Mouse (Mus musculus) limb, embryonic 15.5 days (tissue): Measurements from ENCODE around the gene Dnajc2. TPM values are rescaled to one million over a fixed set of nuclear protein-coding genes. Genes with fewer than 3 reads are reported as not detected.

Source experiments
- ATAC-seq: fragments of 200-750 bp; cut with Nextera tagmentation; 2 replicates; pipeline ENCODE4 v1.8.0; 2017; ENCODE audit warnings: low read depth, moderate TSS enrichment; ENCODE audit not compliant: insufficient number of reproducible peaks, low FRiP score, low TSS enrichment
- H3K27ac ChIP-seq: fragments of 300-500 bp; sonication (generic); 2 replicates; pipeline ENCODE4 v1.5.1; 2015; ENCODE audit warnings: moderate library complexity, mild to moderate bottlenecking, inconsistent platforms
- H3K27me3 ChIP-seq: fragments of 300-500 bp; sonication (generic); 2 replicates; pipeline ENCODE4 v1.6.1; 2015; ENCODE audit warnings: inconsistent platforms
- H3K36me3 ChIP-seq: fragments of 300-500 bp; sonication (generic); 2 replicates; pipeline ENCODE4 v1.6.1; 2015; ENCODE audit warnings: inconsistent platforms
- H3K4me1 ChIP-seq: fragments of 300-500 bp; sonication (generic); 2 replicates; pipeline ENCODE4 v1.6.1; 2015; ENCODE audit warnings: inconsistent platforms
- H3K4me2 ChIP-seq: fragments of 300-500 bp; sonication (generic); 2 replicates; pipeline ENCODE4 v1.6.1; 2015; ENCODE audit warnings: mild to moderate bottlenecking, inconsistent platforms
- H3K4me3 ChIP-seq: fragments of 300-500 bp; sonication (generic); 2 replicates; pipeline ENCODE4 v1.5.1; 2015; ENCODE audit warnings: mild to moderate bottlenecking, inconsistent platforms
- H3K9ac ChIP-seq: fragments of 300-500 bp; sonication (generic); 2 replicates; pipeline ENCODE4 v1.6.1; 2015; ENCODE audit warnings: inconsistent platforms
- H3K9me3 ChIP-seq: fragments of 300-500 bp; sonication (generic); 2 replicates; pipeline ENCODE4 v1.6.1; 2016; ENCODE audit warnings: inconsistent platforms
- WGBS: fragments of 180-500 bp; shearing (Covaris S2); methylation state at CpG from one replicate; pipeline ENCODE4 v1.1.7; 2015; 5-methylcytosine and 5-hydroxymethylcytosine counted together
- polyA plus RNA-seq: library from polyadenylated mRNA; unstranded; fragments of >200 nt; fragmentation: Nextera tagmentation; extraction: Ambion mirVana; gene quantifications from 2 replicates; pipeline ENCODE4 v1.2.1, GENCODE M21; 2015

The Dnajc2 gene
- polyA plus RNA-seq, 1 experiment from 2014 or later, result 52.1 TPM

GRCm38 (mm10) chr5:21739120-21739519, 45.9 kb downstream of the Dnajc2 start:
- H3K4me2 ChIP-seq, result no peak overlapping the region
- H3K4me3 ChIP-seq, result no peak overlapping the region
- peaks cover 10% of the 10 kb centered on the region for H3K4me1 ChIP-seq
- H3K9me3 ChIP-seq, result no peaks in the 10 kb centered on the region
- H3K27ac ChIP-seq, result no peak overlapping the region
- H3K27me3 ChIP-seq, result no peaks in the 10 kb centered on the region
- H3K36me3 ChIP-seq, result peaks cover 51% of the 10 kb centered on the region
- H3K9ac ChIP-seq, result no peak overlapping the region
- WGBS, result 88% methylated on average over 11 of the region's 11 CpGs
- ATAC-seq, result no peak

- Histone ChIP-seq H3K36me3 (peaks cover 36% of the 10 kb centered on the region), H3K4me2 (peak overlapping the region; percentile 58), H3K4me1 (peaks cover 10% of the 10 kb centered on the region), H3K9ac (peak overlapping the region; percentile 77), H3K4me3 (peak overlapping the region; percentile 83), H3K27me3 (no peaks in the 10 kb centered on the region), H3K9me3 (no peaks in the 10 kb centered on the region), H3K27ac (no peak overlapping the region)
- no peak for ATAC-seq
- 21% methylated on average over 10 of the region's 10 CpGs for WGBS
These were observed 47.4 kb downstream of the Dnajc2 start for GRCm38 (mm10) chr5:21737620-21738019.

- peak within 1 kb of the TSS; percentile 58 for H3K4me2 ChIP-seq
- WGBS, result under 1% methylated on average over 42 of the region's 42 CpGs
- peak; percentile 70 for ATAC-seq
These were observed 48.0 kb downstream of the Dnajc2 start, which contains the start of gene Pmpcb for GRCm38 (mm10) chr5:21736956-21737585. TSS of gene Pmpcb (plus strand) at chr5:21737141.

GRCm38 (mm10) chr5:21736046-21736445, 49.0 kb downstream of the Dnajc2 start:
- no peak overlapping the region for H3K4me3 ChIP-seq
- no peak for ATAC-seq
- peaks cover 21% of the 10 kb centered on the region for H3K36me3 ChIP-seq
- H3K27ac ChIP-seq, result no peak overlapping the region
- H3K4me2 ChIP-seq, result no peak overlapping the region
- peaks cover 10% of the 10 kb centered on the region for H3K4me1 ChIP-seq
- no peak overlapping the region for H3K9ac ChIP-seq
- H3K27me3 ChIP-seq, result no peaks in the 10 kb centered on the region
- no peaks in the 10 kb centered on the region for H3K9me3 ChIP-seq
- 84% methylated on average over 11 of the region's 11 CpGs for WGBS

More at GRCm38 (mm10) chr5:21736956-21737585, 48.0 kb downstream of the Dnajc2 start, which contains the start of gene Pmpcb:
- peak within 1 kb of the TSS; percentile 88 for H3K27ac ChIP-seq
- H3K9me3 ChIP-seq, result no peaks in the 10 kb centered on the region
- H3K27me3 ChIP-seq, result no peaks in the 10 kb centered on the region
- H3K9ac ChIP-seq, result peak within 1 kb of the TSS; percentile 77
- peak within 1 kb of the TSS; percentile 83 for H3K4me3 ChIP-seq
- peaks cover 10% of the 10 kb centered on the region for H3K4me1 ChIP-seq
- H3K36me3 ChIP-seq, result peaks cover 31% of the 10 kb centered on the region

GRCm38 (mm10) chr5:21735584-21735983, 49.5 kb downstream of the Dnajc2 start:
- H3K9ac ChIP-seq, result no peak overlapping the region
- no peaks in the 10 kb centered on the region for H3K9me3 ChIP-seq
- H3K27me3 ChIP-seq, result no peaks in the 10 kb centered on the region
- H3K4me3 ChIP-seq, result peak overlapping the region; percentile 18; the same call in 1 of the 2 replicates
- H3K4me1 ChIP-seq, result peaks cover 10% of the 10 kb centered on the region
- 31% methylated on average over 10 of the region's 10 CpGs for WGBS
- 0 out of 2 replicates have a peak overlapping the region, but pooled peaks have one; percentile 12 for H3K4me2 ChIP-seq
- peaks cover 19% of the 10 kb centered on the region for H3K36me3 ChIP-seq
- ATAC-seq, result no peak
- H3K27ac ChIP-seq, result no peak overlapping the region

- peaks cover 15% of the 10 kb centered on the region for H3K36me3 ChIP-seq
- peak overlapping the region; percentile 12; the same call in 1 of the 2 replicates for H3K4me2 ChIP-seq
- ATAC-seq, result no peak
- no peaks in the 10 kb centered on the region for H3K27me3 ChIP-seq
- H3K4me1 ChIP-seq, result peaks cover 10% of the 10 kb centered on the region
- H3K27ac ChIP-seq, result no peak overlapping the region
- no peaks in the 10 kb centered on the region for H3K9me3 ChIP-seq
- H3K9ac ChIP-seq, result no peak overlapping the region
- 81% methylated on average over 20 of the region's 20 CpGs for WGBS
- H3K4me3 ChIP-seq, result peak overlapping the region; percentile 18
These were observed 50.0 kb downstream of the Dnajc2 start for GRCm38 (mm10) chr5:21735100-21735499.

GRCm38 (mm10) chr5:21732930-21733329, 52.1 kb downstream of the Dnajc2 start:
- H3K27me3 ChIP-seq, result no peaks in the 10 kb centered on the region
- 41% methylated on average over 8 of the region's 8 CpGs for WGBS
- H3K36me3 ChIP-seq, result no peaks in the 10 kb centered on the region
- peaks cover 4% of the 10 kb centered on the region for H3K4me1 ChIP-seq
- no peak overlapping the region for H3K4me2 ChIP-seq
- H3K9ac ChIP-seq, result no peak overlapping the region
- ATAC-seq, result no peak
- no peak overlapping the region for H3K4me3 ChIP-seq
- H3K27ac ChIP-seq, result no peak overlapping the region
- H3K9me3 ChIP-seq, result no peaks in the 10 kb centered on the region

GRCm38 (mm10) chr5:21732177-21732911, 52.7 kb downstream of the Dnajc2 start:
- H3K4me1 ChIP-seq, result no peaks in the 10 kb centered on the region
- WGBS, result 80% methylated on average over 3 of the region's 3 CpGs
- no peaks in the 10 kb centered on the region for H3K36me3 ChIP-seq
- ATAC-seq, result no peak
- no peak overlapping the region for H3K4me3 ChIP-seq
- no peak overlapping the region for H3K9ac ChIP-seq
- no peak overlapping the region for H3K4me2 ChIP-seq
- no peak overlapping the region for H3K27ac ChIP-seq
- H3K27me3 ChIP-seq, result no peaks in the 10 kb centered on the region
- H3K9me3 ChIP-seq, result no peaks in the 10 kb centered on the region

GRCm38 (mm10) chr5:21729107-21729506, 55.9 kb downstream of the Dnajc2 start:
- Histone ChIP-seq H3K4me1 (peaks cover 6% of the 10 kb centered on the region; the same call in 1 of the 2 replicates), H3K4me3 (no peak overlapping the region), H3K9me3 (no peaks in the 10 kb centered on the region), H3K36me3 (no peaks in the 10 kb centered on the region), H3K27me3 (no peaks in the 10 kb centered on the region), H3K4me2 (no peak overlapping the region), H3K27ac (no peak overlapping the region), H3K9ac (no peak overlapping the region)
- no peak for ATAC-seq
- 80% methylated on average over 5 of the region's 5 CpGs for WGBS

GRCm38 (mm10) chr5:21724872-21725271, 60.2 kb downstream of the Dnajc2 start:
- 27% methylated on average over 7 of the region's 7 CpGs for WGBS
- Histone ChIP-seq H3K4me2 (no peak overlapping the region), H3K4me1 (peaks cover 6% of the 10 kb centered on the region; the same call in 1 of the 2 replicates), H3K9ac (no peak overlapping the region), H3K4me3 (no peak overlapping the region), H3K27me3 (no peaks in the 10 kb centered on the region), H3K36me3 (no peaks in the 10 kb centered on the region), H3K9me3 (no peaks in the 10 kb centered on the region), H3K27ac (peak overlapping the region; percentile 73)
- peak; percentile 59; the same call in 1 of the 2 replicates for ATAC-seq

GRCm38 (mm10) chr5:21724427-21724826, 60.6 kb downstream of the Dnajc2 start:
- ATAC-seq, result no peak
- 33% methylated on average over 1 of the region's 1 CpGs for WGBS
- Histone ChIP-seq H3K9ac (no peak overlapping the region), H3K4me1 (peaks cover 6% of the 10 kb centered on the region; the same call in 1 of the 2 replicates), H3K4me2 (no peak overlapping the region), H3K9me3 (no peaks in the 10 kb centered on the region), H3K27ac (peak overlapping the region; percentile 73), H3K4me3 (no peak overlapping the region), H3K27me3 (no peaks in the 10 kb centered on the region), H3K36me3 (no peaks in the 10 kb centered on the region)

- ATAC-seq, result no peak
- whole genome bisulfite sequencing, result 97% methylated on average over 2 of the region's 2 CpGs
- Histone ChIP-seq H3K4me2 (no peak overlapping the region), H3K9ac (no peak overlapping the region), H3K4me3 (no peak overlapping the region), H3K27ac (no peak overlapping the region), H3K4me1 (no peaks in the 10 kb centered on the region; the same call in 1 of the 2 replicates), H3K9me3 (no peaks in the 10 kb centered on the region), H3K36me3 (no peaks in the 10 kb centered on the region), H3K27me3 (no peaks in the 10 kb centered on the region)
These were observed 65.8 kb downstream of the Dnajc2 start for GRCm38 (mm10) chr5:21719209-21719608.
